In the genomic region with DNA sequence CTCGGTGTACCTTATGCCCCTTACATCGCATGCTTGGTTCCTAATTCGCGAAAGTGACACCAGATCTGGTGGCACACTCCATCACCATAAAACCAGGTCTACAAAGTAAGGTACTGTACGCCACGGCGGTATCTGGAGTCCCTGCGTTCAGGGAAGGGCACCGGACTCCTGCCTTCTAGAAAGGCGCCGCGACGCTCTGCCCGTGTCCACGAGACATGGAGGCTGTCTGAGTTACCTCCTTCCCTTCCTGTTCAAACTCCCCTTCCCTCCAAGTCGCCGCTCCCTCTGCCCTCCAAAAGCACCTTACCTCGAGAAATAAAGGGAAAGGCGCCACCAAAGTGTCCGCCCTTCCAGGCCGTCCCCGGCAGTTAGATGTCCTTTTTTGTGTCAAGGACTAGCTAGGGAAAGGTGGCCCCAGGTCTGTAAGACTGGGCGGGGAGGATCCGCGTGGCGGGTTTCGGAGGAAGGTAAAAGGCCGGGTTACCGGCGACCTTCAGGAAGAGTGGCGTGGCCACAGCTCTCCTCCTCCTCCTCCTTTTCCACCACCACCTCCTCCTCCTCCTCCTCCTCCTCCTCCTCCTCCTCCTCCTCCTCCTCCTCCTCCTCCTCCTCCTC, we compare ENCODE assay signal across 8 mouse cellular contexts. TPM values are rescaled to one million over a fixed set of nuclear protein-coding genes. Genes with fewer than 3 reads are reported as not detected.
DNase-seq lines count a peak whose midpoint lies in the region; ATAC-seq and TF ChIP-seq lines count a peak whose summit lies in the region.

No protein-coding gene starts in this region.

- no peaks in the 10 kb centered on the region for H3K36me3 ChIP-seq in embryonic facial prominence, embryonic 14.5 days (ENCODE audit: control insufficient read depth, insufficient read depth, low read length)
- no peaks in the 10 kb centered on the region for H3K36me3 ChIP-seq in hindbrain, embryonic 14.5 days (replicated peaks; ENCODE audit: control insufficient read depth, insufficient read depth)
- peaks cover 4% of the 10 kb centered on the region for H3K36me3 ChIP-seq in liver, embryonic 13.5 days
- peaks cover 12% of the 10 kb centered on the region for H3K36me3 ChIP-seq in neural tube, embryonic 13.5 days

- no peak for TF ChIP-seq POLR2A in bone marrow, adult 2 months (IDR thresholded peaks at IDR 0.05; ENCODE audit: borderline replicate concordance, control insufficient read depth, low read depth, low read length)

- ATAC-seq in embryonic facial prominence, embryonic 14.5 days (ENCODE audit: low read depth) = no peak
- 0 out of 2 replicates have a peak, but pooled peaks have one; percentile 5 for ATAC-seq in hindbrain, embryonic 14.5 days (ENCODE audit: low FRiP score)
- peak; percentile 40 for ATAC-seq in liver, embryonic 13.5 days (ENCODE audit: low read depth)
- ATAC-seq in neural tube, embryonic 13.5 days (ENCODE audit: low read depth) = peak; percentile 30
- ATAC-seq in inflammation-experienced regulatory T-cells, adult 6 months = no peak

- H3K9me3 ChIP-seq in embryonic facial prominence, embryonic 14.5 days (ENCODE audit: control insufficient read depth, low read length) = no peaks in the 10 kb centered on the region
- H3K9me3 ChIP-seq in hindbrain, embryonic 14.5 days (ENCODE audit: control insufficient read depth, low read length) = no peaks in the 10 kb centered on the region
- H3K9me3 ChIP-seq in liver, embryonic 13.5 days (replicated peaks) = no peaks in the 10 kb centered on the region
- H3K9me3 ChIP-seq in neural tube, embryonic 13.5 days = no peaks in the 10 kb centered on the region

- peak overlapping the region; percentile 94 for H3K4me2 ChIP-seq in embryonic facial prominence, embryonic 14.5 days (ENCODE audit: low read depth, low read length)
- peak overlapping the region; percentile 75 for H3K4me2 ChIP-seq in hindbrain, embryonic 14.5 days (replicated peaks)
- H3K4me2 ChIP-seq in liver, embryonic 13.5 days = peak overlapping the region; percentile 97
- H3K4me2 ChIP-seq in neural tube, embryonic 13.5 days = peak overlapping the region; percentile 85

- H3K27ac ChIP-seq in bone marrow, adult 2 months (ENCODE audit: control insufficient read depth, insufficient read depth, low read depth, low read length, poor library complexity) = peak overlapping the region; percentile 97
- H3K27ac ChIP-seq in embryonic facial prominence, embryonic 14.5 days (replicated peaks; ENCODE audit: low read depth, low read length) = peak overlapping the region; percentile 94
- H3K27ac ChIP-seq in hindbrain, embryonic 14.5 days = peak overlapping the region; percentile 100
- peak overlapping the region; percentile 74 for H3K27ac ChIP-seq in liver, embryonic 13.5 days
- peak overlapping the region; percentile 100 for H3K27ac ChIP-seq in neural tube, embryonic 13.5 days (replicated peaks)

- peak; percentile 12 for DNase-seq in kidney, adult 18-20 months
- no peak for DNase-seq in kidney, adult 8-10 months
- peak; percentile 36 for DNase-seq in embryonic facial prominence, embryonic 14.5 days (ENCODE audit: low spot score)
- peak; percentile 58 for DNase-seq in hindbrain, embryonic 14.5 days (ENCODE audit: low spot score)
- no peak for DNase-seq in liver, embryonic 13.5 days

- H3K4me3 ChIP-seq in bone marrow, adult 2 months (replicated peaks; ENCODE audit: control insufficient read depth, low read depth, low read length) = peak overlapping the region; percentile 84
- peak overlapping the region; percentile 79 for H3K4me3 ChIP-seq in embryonic facial prominence, embryonic 14.5 days (ENCODE audit: low read depth, low read length)
- peak overlapping the region; percentile 90 for H3K4me3 ChIP-seq in hindbrain, embryonic 14.5 days (replicated peaks; ENCODE audit: low read length)
- peak overlapping the region; percentile 71 for H3K4me3 ChIP-seq in liver, embryonic 13.5 days (replicated peaks)
- peak overlapping the region; percentile 89 for H3K4me3 ChIP-seq in neural tube, embryonic 13.5 days

- under 1% methylated on average over 31 of the region's 31 CpGs for WGBS in bone marrow, adult 2 months
- WGBS in embryonic facial prominence, embryonic 14.5 days = under 1% methylated on average over 30 of the region's 31 CpGs
- under 1% methylated on average over 31 of the region's 31 CpGs for WGBS in hindbrain, embryonic 14.5 days
- WGBS in liver, embryonic 13.5 days (ENCODE audit: insufficient replicate concordance) = under 1% methylated on average over 30 of the region's 31 CpGs
- under 1% methylated on average over 31 of the region's 31 CpGs for WGBS in neural tube, embryonic 13.5 days

- TF ChIP-seq CTCF in bone marrow, adult 2 months (IDR thresholded peaks at IDR 0.05; ENCODE audit: control insufficient read depth, insufficient read depth, low read length) = no peak

- no peaks in the 10 kb centered on the region; the same call in none of the 2 replicates for H3K4me1 ChIP-seq in bone marrow, adult 2 months (ENCODE audit: control insufficient read depth, insufficient read depth, low read length)
- peaks cover 19% of the 10 kb centered on the region for H3K4me1 ChIP-seq in embryonic facial prominence, embryonic 14.5 days (ENCODE audit: control insufficient read depth, insufficient read depth, low read length)
- H3K4me1 ChIP-seq in hindbrain, embryonic 14.5 days (replicated peaks; ENCODE audit: control insufficient read depth, insufficient read depth, low read length) = peaks cover 38% of the 10 kb centered on the region
- peaks cover 51% of the 10 kb centered on the region for H3K4me1 ChIP-seq in liver, embryonic 13.5 days (replicated peaks)
- peaks cover 37% of the 10 kb centered on the region for H3K4me1 ChIP-seq in neural tube, embryonic 13.5 days (replicated peaks)

- no peaks in the 10 kb centered on the region for H3K27me3 ChIP-seq in embryonic facial prominence, embryonic 14.5 days (replicated peaks; ENCODE audit: control insufficient read depth, insufficient read depth, low read length)
- H3K27me3 ChIP-seq in hindbrain, embryonic 14.5 days (ENCODE audit: control insufficient read depth, insufficient read depth, low read length) = no peaks in the 10 kb centered on the region
- H3K27me3 ChIP-seq in liver, embryonic 13.5 days = no peaks in the 10 kb centered on the region
- no peaks in the 10 kb centered on the region for H3K27me3 ChIP-seq in neural tube, embryonic 13.5 days

- H3K9ac ChIP-seq in embryonic facial prominence, embryonic 14.5 days (ENCODE audit: low read depth, low read length) = peak overlapping the region; percentile 90
- H3K9ac ChIP-seq in hindbrain, embryonic 14.5 days = peak overlapping the region; percentile 100
- peak overlapping the region; percentile 80 for H3K9ac ChIP-seq in liver, embryonic 13.5 days
- peak overlapping the region; percentile 100 for H3K9ac ChIP-seq in neural tube, embryonic 13.5 days

RNA-seq across cellular contexts. Expression of a gene that starts 0.8 kb away (rescaled TPM):
- 9.3 and 17.0 TPM in 2 replicates for polyA plus RNA-seq in bone marrow, adult 2 months (2011; ENCODE audit: insufficient read depth, insufficient read length, low replicate concordance, missing spikeins)
- polyA plus RNA-seq in embryonic facial prominence, embryonic 14.5 days (2014; fragmentation: Nextera tagmentation; extraction: Ambion mirVana) = 46.1 and 56.2 TPM in 2 replicates
- polyA plus RNA-seq in hindbrain, embryonic 14.5 days (2014; fragmentation: Nextera tagmentation; extraction: Ambion mirVana) = 133 and 144 TPM in 2 replicates
- polyA plus RNA-seq in liver, embryonic 13.5 days (2015; fragmentation: Nextera tagmentation; extraction: Ambion mirVana) = 29.6 and 40.1 TPM in 2 replicates
- 140 and 158 TPM in 2 replicates for polyA plus RNA-seq in neural tube, embryonic 13.5 days (2015; fragmentation: Nextera tagmentation; extraction: Ambion mirVana)
- 10 to 100 TPM; 58.9 to 87.5 (median 79.1) TPM for polyA plus RNA-seq in inflammation-experienced regulatory T-cells, adult 6 months (2017; shearing (Covaris generic))

RNA-seq across cellular contexts. Expression of a gene that starts 57.6 kb away (rescaled TPM):
- 22.5 and 51.3 TPM in 2 replicates for polyA plus RNA-seq in bone marrow, adult 2 months (2011; ENCODE audit: insufficient read depth, insufficient read length, low replicate concordance, missing spikeins)
- 141 and 147 TPM in 2 replicates for polyA plus RNA-seq in embryonic facial prominence, embryonic 14.5 days (2014; fragmentation: Nextera tagmentation; extraction: Ambion mirVana)
- 125 and 141 TPM in 2 replicates for polyA plus RNA-seq in hindbrain, embryonic 14.5 days (2014; fragmentation: Nextera tagmentation; extraction: Ambion mirVana)
- polyA plus RNA-seq in liver, embryonic 13.5 days (2015; fragmentation: Nextera tagmentation; extraction: Ambion mirVana) = 33.8 and 45.3 TPM in 2 replicates
- polyA plus RNA-seq in neural tube, embryonic 13.5 days (2015; fragmentation: Nextera tagmentation; extraction: Ambion mirVana) = 118 and 142 TPM in 2 replicates
- polyA plus RNA-seq in inflammation-experienced regulatory T-cells, adult 6 months (2017; shearing (Covaris generic)) = 10 to 100 TPM; 36.1 to 44.6 (median 42.9) TPM

Comparison
In these comparisons a context has a peak if more than half of its experiments do, and no peak if none do; other contexts are left out.
1. DNase-seq: peak in kidney, adult 18-20 months (single experiment), embryonic facial prominence, embryonic 14.5 days (single experiment) and hindbrain, embryonic 14.5 days (single experiment); none in kidney, adult 8-10 months (0 of 2) and liver, embryonic 13.5 days (single experiment).
2. ATAC-seq: peak in hindbrain, embryonic 14.5 days (single experiment), liver, embryonic 13.5 days (single experiment) and neural tube, embryonic 13.5 days (single experiment); none in embryonic facial prominence, embryonic 14.5 days (single experiment) and inflammation-experienced regulatory T-cells, adult 6 months (single experiment).
3. Peak in every context shown above with its lines, with median percentiles within 50 percentile points of each other: H3K27ac ChIP-seq, H3K4me3 ChIP-seq, H3K4me2 ChIP-seq and H3K9ac ChIP-seq.